ENCODE assay signal across 8 mouse cellular contexts in the genomic region with DNA sequence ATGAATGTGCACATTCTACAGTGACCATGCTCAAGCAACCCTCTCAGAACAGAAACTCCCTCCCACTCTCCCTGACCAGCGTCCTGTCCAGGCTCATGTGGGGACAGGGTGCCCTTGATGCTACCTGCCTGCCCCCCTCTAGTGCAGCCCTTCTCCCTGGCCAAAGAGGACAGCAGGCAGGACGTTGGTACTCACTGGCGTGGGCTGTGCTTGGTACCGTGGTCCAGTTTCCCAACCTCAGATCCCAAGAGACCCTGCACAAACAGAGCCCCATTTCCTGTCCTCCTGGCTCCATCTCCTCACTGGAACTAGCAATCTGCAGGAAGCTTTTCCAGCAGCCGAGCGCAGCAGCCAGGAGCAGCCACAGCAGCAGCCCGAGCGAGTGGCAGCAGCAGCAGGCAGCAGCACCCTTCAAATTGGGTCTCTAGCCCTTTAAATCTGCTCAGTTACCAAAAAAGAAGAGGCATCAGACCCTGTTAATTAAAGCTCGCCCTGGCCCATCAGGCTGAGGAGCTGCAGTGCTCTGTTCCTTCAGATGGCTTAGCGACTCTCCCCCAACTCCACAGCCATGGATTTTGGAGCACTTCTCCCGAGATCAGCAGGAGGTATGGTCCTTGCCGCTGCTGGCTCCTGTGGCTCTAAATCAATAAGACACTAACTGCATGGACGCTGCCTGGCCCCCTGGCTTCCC. TPM values are rescaled to one million over a fixed set of nuclear protein-coding genes. Genes with fewer than 3 reads are reported as not detected.
DNase-seq lines count a peak whose midpoint lies in the region; ATAC-seq lines count a peak whose summit lies in the region.

A330070K13Rik (minus strand) TSS at position 410 of the 691 bp plus-strand sequence.

- H3K9me3 ChIP-seq in kidney, embryonic 16.5 days (ENCODE audit: low read length), result no peaks in the 10 kb centered on the region
- no peaks in the 10 kb centered on the region for H3K9me3 ChIP-seq in embryonic facial prominence, embryonic 11.5 days (replicated peaks; ENCODE audit: control insufficient read depth, low read length)
- no peaks in the 10 kb centered on the region for H3K9me3 ChIP-seq in hindbrain, embryonic 15.5 days
- no peaks in the 10 kb centered on the region for H3K9me3 ChIP-seq in neural tube, embryonic 13.5 days

- H3K4me3 ChIP-seq in kidney, embryonic 16.5 days (ENCODE audit: low read length), result peak within 1 kb of the TSS; percentile 5; the same call in 1 of the 2 replicates
- no peak within 1 kb of the TSS for H3K4me3 ChIP-seq in embryonic facial prominence, embryonic 11.5 days (ENCODE audit: low read depth, low read length)
- peak within 1 kb of the TSS; percentile 30 for H3K4me3 ChIP-seq in hindbrain, embryonic 15.5 days
- peak within 1 kb of the TSS; percentile 18 for H3K4me3 ChIP-seq in neural tube, embryonic 13.5 days

- 4% methylated on average over 13 of the region's 13 CpGs for WGBS in kidney, embryonic 16.5 days
- 10% methylated on average over 13 of the region's 13 CpGs for WGBS in embryonic facial prominence, embryonic 11.5 days
- WGBS in hindbrain, embryonic 15.5 days, result 13% methylated on average over 13 of the region's 13 CpGs
- WGBS in neural tube, embryonic 13.5 days, result 17% methylated on average over 13 of the region's 13 CpGs

- no peaks in the 10 kb centered on the region for H3K4me1 ChIP-seq in kidney, embryonic 16.5 days (ENCODE audit: insufficient read depth, low read length)
- H3K4me1 ChIP-seq in embryonic facial prominence, embryonic 11.5 days (ENCODE audit: control insufficient read depth, insufficient read depth, low read length), result no peaks in the 10 kb centered on the region
- peaks cover 11% of the 10 kb centered on the region for H3K4me1 ChIP-seq in hindbrain, embryonic 15.5 days (replicated peaks)
- H3K4me1 ChIP-seq in neural tube, embryonic 13.5 days (replicated peaks), result peaks cover 25% of the 10 kb centered on the region

- DNase-seq in kidney, postnatal 36 days, result no peak
- DNase-seq in embryonic facial prominence, embryonic 11.5 days (ENCODE audit: low spot score), result peak; percentile 25
- DNase-seq in ovary, adult 18-20 months (ENCODE audit: low spot score), result no peak
- no peak for DNase-seq in urinary bladder, postnatal 10 days (ENCODE audit: low spot score)

- H3K27ac ChIP-seq in kidney, embryonic 16.5 days (ENCODE audit: low read length), result no peak within 1 kb of the TSS
- H3K27ac ChIP-seq in embryonic facial prominence, embryonic 11.5 days (replicated peaks; ENCODE audit: low read depth, low read length), result no peak within 1 kb of the TSS
- 0 out of 2 replicates have a peak within 1 kb of the TSS, but pooled peaks have one; percentile 48 for H3K27ac ChIP-seq in hindbrain, embryonic 15.5 days (replicated peaks)
- peak within 1 kb of the TSS; percentile 38; the same call in 1 of the 2 replicates for H3K27ac ChIP-seq in neural tube, embryonic 13.5 days (replicated peaks)

- no peak within 1 kb of the TSS for H3K9ac ChIP-seq in kidney, embryonic 16.5 days (replicated peaks; ENCODE audit: low read length)
- no peak within 1 kb of the TSS for H3K9ac ChIP-seq in embryonic facial prominence, embryonic 11.5 days (replicated peaks; ENCODE audit: low read length)
- peak within 1 kb of the TSS; percentile 31; the same call in 1 of the 2 replicates for H3K9ac ChIP-seq in hindbrain, embryonic 15.5 days
- H3K9ac ChIP-seq in neural tube, embryonic 13.5 days, result peak within 1 kb of the TSS; percentile 44

- H3K36me3 ChIP-seq in kidney, embryonic 16.5 days (ENCODE audit: insufficient read depth, low read length), result no peaks in the 10 kb centered on the region
- no peaks in the 10 kb centered on the region for H3K36me3 ChIP-seq in embryonic facial prominence, embryonic 11.5 days (replicated peaks; ENCODE audit: control insufficient read depth, insufficient read depth, low read depth, low read length)
- no peaks in the 10 kb centered on the region for H3K36me3 ChIP-seq in hindbrain, embryonic 15.5 days
- no peaks in the 10 kb centered on the region for H3K36me3 ChIP-seq in neural tube, embryonic 13.5 days

- no peak for ATAC-seq in kidney, embryonic 16.5 days (ENCODE audit: low FRiP score, low TSS enrichment)
- ATAC-seq in embryonic facial prominence, embryonic 11.5 days (replicated peaks; ENCODE audit: insufficient number of reproducible peaks, low FRiP score, low TSS enrichment, low read depth), result no peak
- no peak for ATAC-seq in hindbrain, embryonic 15.5 days (ENCODE audit: low FRiP score, low read depth)
- ATAC-seq in neural tube, embryonic 13.5 days (ENCODE audit: low read depth), result no peak
- no peak for ATAC-seq in erythroblast, adult 5-6 weeks (replicated peaks; ENCODE audit: low FRiP score, poor library complexity, severe bottlenecking)

- H3K27me3 ChIP-seq in kidney, embryonic 16.5 days (ENCODE audit: insufficient read depth, low read length), result no peaks in the 10 kb centered on the region
- 0 out of 2 replicates have a peak, but pooled peaks cover 2% of the 10 kb centered on the region for H3K27me3 ChIP-seq in embryonic facial prominence, embryonic 11.5 days (ENCODE audit: control insufficient read depth, insufficient read depth, low read length)
- H3K27me3 ChIP-seq in hindbrain, embryonic 15.5 days, result no peaks in the 10 kb centered on the region
- no peaks in the 10 kb centered on the region for H3K27me3 ChIP-seq in neural tube, embryonic 13.5 days

- H3K4me2 ChIP-seq in kidney, embryonic 16.5 days (replicated peaks; ENCODE audit: low read depth, low read length), result peak within 1 kb of the TSS; percentile 41
- peak within 1 kb of the TSS; percentile 2 for H3K4me2 ChIP-seq in embryonic facial prominence, embryonic 11.5 days (ENCODE audit: low read depth, low read length)
- peak within 1 kb of the TSS; percentile 56 for H3K4me2 ChIP-seq in hindbrain, embryonic 15.5 days
- peak within 1 kb of the TSS; percentile 52 for H3K4me2 ChIP-seq in neural tube, embryonic 13.5 days

RNA-seq across cellular contexts. Expression of gene A330070K13Rik, which starts in this region (rescaled TPM):
- not detected in 2 replicates for polyA plus RNA-seq in kidney, embryonic 16.5 days (2015; fragmentation: Nextera tagmentation; extraction: Ambion mirVana)
- polyA plus RNA-seq in embryonic facial prominence, embryonic 11.5 days (2014; fragmentation: Nextera tagmentation; extraction: Ambion mirVana), result not detected in 2 replicates
- polyA plus RNA-seq in hindbrain, embryonic 15.5 days (2015; fragmentation: Nextera tagmentation; extraction: Ambion mirVana), result 0.26 TPM in 1 of 2 replicates, not detected in the other
- polyA plus RNA-seq in neural tube, embryonic 13.5 days (2015; fragmentation: Nextera tagmentation; extraction: Ambion mirVana), result not detected in 2 replicates
- not detected in 2 replicates for total RNA-seq in erythroblast, adult 5-6 weeks (2015; ENCODE audit: low replicate concordance)
- total RNA-seq in erythroblast, adult 5-6 weeks (2017; ENCODE audit: low replicate concordance), result not detected in 2 replicates

Comparison
In these comparisons a context has a peak if more than half of its experiments do, and no peak if none do; other contexts are left out.
1. Peak in DNase-seq and H3K4me2 ChIP-seq in embryonic facial prominence, embryonic 11.5 days; RNA of the gene not detected or under 1 TPM.
2. H3K27ac ChIP-seq: peak in hindbrain, embryonic 15.5 days (single experiment) and neural tube, embryonic 13.5 days (single experiment); none in kidney, embryonic 16.5 days (single experiment) and embryonic facial prominence, embryonic 11.5 days (single experiment).
3. H3K4me2 ChIP-seq: peak in every context shown above with its lines; median percentile 56 in hindbrain, embryonic 15.5 days; 52 in neural tube, embryonic 13.5 days; 41 in kidney, embryonic 16.5 days; 2 in embryonic facial prominence, embryonic 11.5 days.
4. H3K9ac ChIP-seq: peak in hindbrain, embryonic 15.5 days (single experiment) and neural tube, embryonic 13.5 days (single experiment); none in kidney, embryonic 16.5 days (single experiment) and embryonic facial prominence, embryonic 11.5 days (single experiment).